Mouse (Mus musculus) heart, postnatal 0 days (tissue): Measurements from ENCODE around the gene Mrpl54.

Experiments
- CTCF ChIP-seq: IDR thresholded peaks from 2 replicates; pipeline ENCODE4 v1.5.1; 2016; ENCODE audit warnings: antibody characterized with exemption, control low read depth, low read depth
- EP300 ChIP-seq: IDR thresholded peaks from 2 replicates; pipeline ENCODE4 v1.6.1; 2016; ENCODE audit warnings: antibody characterized with exemption, low read depth

DNA sequence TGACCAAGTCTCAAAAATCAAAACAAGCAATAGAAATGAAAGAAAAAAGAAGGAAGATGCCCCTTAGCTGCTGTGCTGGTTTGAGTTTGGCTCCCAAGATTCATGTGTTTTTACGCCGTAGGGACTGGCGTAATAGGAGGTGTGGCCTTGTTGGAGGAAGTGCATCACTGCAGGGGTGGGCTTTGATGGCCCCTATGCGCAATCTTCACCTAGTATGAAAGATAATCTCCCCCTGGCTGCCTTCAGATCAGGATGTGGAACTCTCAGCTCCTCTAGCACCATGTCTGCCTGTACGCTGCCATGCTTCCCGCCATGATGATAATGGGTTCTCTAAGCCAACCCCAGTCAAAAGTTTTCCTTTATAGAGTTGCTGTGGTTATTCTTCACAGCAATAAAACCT, 50.5 kb downstream of the Mrpl54 start:
- TF ChIP-seq CTCF, result no peak
- TF ChIP-seq EP300, result no peak
